7 mouse cellular contexts compared by ENCODE assay signal in genomic region chrX:88115609-88116073, GRCm38 (mm10). TPM values are rescaled to one million over a fixed set of nuclear protein-coding genes. Genes with fewer than 3 reads are reported as not detected.
DNase-seq lines count a peak whose midpoint lies in the region; ATAC-seq and TF ChIP-seq lines count a peak whose summit lies in the region.

Il1rapl1 (minus strand) TSS chrX:88115645.

- H3K27me3 ChIP-seq in lung, postnatal 0 days (replicated peaks; ENCODE audit: insufficient read depth, low read length) = no peaks in the 10 kb centered on the region
- no peaks in the 10 kb centered on the region for H3K27me3 ChIP-seq in embryonic facial prominence, embryonic 11.5 days (ENCODE audit: control insufficient read depth, insufficient read depth, low read length)
- H3K27me3 ChIP-seq in intestine, postnatal 0 days (replicated peaks; ENCODE audit: control insufficient read depth, insufficient read depth, low read length) = no peaks in the 10 kb centered on the region
- no peaks in the 10 kb centered on the region for H3K27me3 ChIP-seq in midbrain, embryonic 13.5 days

- no peaks in the 10 kb centered on the region for H3K4me1 ChIP-seq in lung, postnatal 0 days (ENCODE audit: insufficient read depth, low read depth, low read length)
- no peaks in the 10 kb centered on the region for H3K4me1 ChIP-seq in embryonic facial prominence, embryonic 11.5 days (ENCODE audit: control insufficient read depth, insufficient read depth, low read length)
- no peaks in the 10 kb centered on the region for H3K4me1 ChIP-seq in intestine, postnatal 0 days (replicated peaks; ENCODE audit: control insufficient read depth, insufficient read depth, low read length)
- H3K4me1 ChIP-seq in midbrain, embryonic 13.5 days (replicated peaks) = no peaks in the 10 kb centered on the region

- peak within 1 kb of the TSS; percentile 38 for H3K4me2 ChIP-seq in lung, postnatal 0 days (replicated peaks; ENCODE audit: low read depth, low read length)
- peak within 1 kb of the TSS; percentile 33 for H3K4me2 ChIP-seq in embryonic facial prominence, embryonic 11.5 days (ENCODE audit: low read depth, low read length)
- H3K4me2 ChIP-seq in intestine, postnatal 0 days (replicated peaks; ENCODE audit: low read depth) = peak within 1 kb of the TSS; percentile 55
- peak within 1 kb of the TSS; percentile 52 for H3K4me2 ChIP-seq in midbrain, embryonic 13.5 days (replicated peaks)

- H3K9ac ChIP-seq in lung, postnatal 0 days (replicated peaks; ENCODE audit: low read depth) = no peak within 1 kb of the TSS
- peak within 1 kb of the TSS; percentile 35 for H3K9ac ChIP-seq in embryonic facial prominence, embryonic 11.5 days (replicated peaks; ENCODE audit: low read length)
- no peak within 1 kb of the TSS for H3K9ac ChIP-seq in intestine, postnatal 0 days (ENCODE audit: low read depth, low read length)
- H3K9ac ChIP-seq in midbrain, embryonic 13.5 days (replicated peaks) = peak within 1 kb of the TSS; percentile 52; the same call in 1 of the 2 replicates

- 11% methylated on average over 12 of the region's 12 CpGs for WGBS in lung, postnatal 0 days
- 24% methylated on average over 12 of the region's 12 CpGs for WGBS in embryonic facial prominence, embryonic 11.5 days
- WGBS in intestine, postnatal 0 days = 30% methylated on average over 12 of the region's 12 CpGs
- 26% methylated on average over 12 of the region's 12 CpGs for WGBS in midbrain, embryonic 13.5 days

- no peaks in the 10 kb centered on the region for H3K36me3 ChIP-seq in lung, postnatal 0 days (ENCODE audit: insufficient read depth, low read length)
- H3K36me3 ChIP-seq in embryonic facial prominence, embryonic 11.5 days (replicated peaks; ENCODE audit: control insufficient read depth, insufficient read depth, low read depth, low read length) = no peaks in the 10 kb centered on the region
- no peaks in the 10 kb centered on the region for H3K36me3 ChIP-seq in intestine, postnatal 0 days (ENCODE audit: control insufficient read depth, insufficient read depth)
- no peaks in the 10 kb centered on the region for H3K36me3 ChIP-seq in midbrain, embryonic 13.5 days

- no peak for ATAC-seq in lung, postnatal 0 days
- ATAC-seq in embryonic facial prominence, embryonic 11.5 days (replicated peaks; ENCODE audit: insufficient number of reproducible peaks, low FRiP score, low TSS enrichment, low read depth) = no peak; the same call in 1 of the 2 replicates
- no peak for ATAC-seq in intestine, postnatal 0 days
- ATAC-seq in midbrain, embryonic 13.5 days = peak; percentile 87

- TF ChIP-seq CTCF in lung, postnatal 0 days (IDR thresholded peaks at IDR 0.05) = no peak
- peak; percentile 45 for TF ChIP-seq CTCF in intestine, postnatal 0 days (IDR thresholded peaks at IDR 0.05; ENCODE audit: low read depth)

- peak; percentile 19 for DNase-seq in lung, postnatal 0 days (ENCODE audit: low spot score)
- no peak for DNase-seq in lung, postnatal 10 days
- peak; percentile 39 for DNase-seq in embryonic facial prominence, embryonic 11.5 days (ENCODE audit: low spot score)
- no peak for DNase-seq in thymus, postnatal 14 days
- DNase-seq in gastrocnemius, adult 18-20 months (ENCODE audit: low spot score) = no peak

- H3K4me3 ChIP-seq in lung, postnatal 0 days (ENCODE audit: low read depth, low read length) = peak within 1 kb of the TSS; percentile 24
- H3K4me3 ChIP-seq in embryonic facial prominence, embryonic 11.5 days (ENCODE audit: low read depth, low read length) = peak within 1 kb of the TSS; percentile 31
- peak within 1 kb of the TSS; percentile 29 for H3K4me3 ChIP-seq in intestine, postnatal 0 days (ENCODE audit: low read depth, low read length)
- peak within 1 kb of the TSS; percentile 45 for H3K4me3 ChIP-seq in midbrain, embryonic 13.5 days (replicated peaks)

- no peak within 1 kb of the TSS for H3K27ac ChIP-seq in lung, postnatal 0 days (ENCODE audit: low read length)
- H3K27ac ChIP-seq in embryonic facial prominence, embryonic 11.5 days (replicated peaks; ENCODE audit: low read depth, low read length) = no peak within 1 kb of the TSS
- no peak within 1 kb of the TSS for H3K27ac ChIP-seq in intestine, postnatal 0 days (ENCODE audit: low read depth, low read length)
- peak within 1 kb of the TSS; percentile 56 for H3K27ac ChIP-seq in midbrain, embryonic 13.5 days

- no peaks in the 10 kb centered on the region for H3K9me3 ChIP-seq in lung, postnatal 0 days (ENCODE audit: low read length)
- H3K9me3 ChIP-seq in embryonic facial prominence, embryonic 11.5 days (replicated peaks; ENCODE audit: control insufficient read depth, low read length) = no peaks in the 10 kb centered on the region
- H3K9me3 ChIP-seq in intestine, postnatal 0 days (ENCODE audit: control insufficient read depth) = no peaks in the 10 kb centered on the region
- H3K9me3 ChIP-seq in midbrain, embryonic 13.5 days = no peaks in the 10 kb centered on the region

- TF ChIP-seq EP300 in lung, postnatal 0 days (IDR thresholded peaks at IDR 0.05) = no peak

RNA-seq across cellular contexts. Expression of gene Il1rapl1, which starts in this region (rescaled TPM):
- not detected in 2 replicates for polyA plus RNA-seq in lung, postnatal 0 days (2015; fragmentation: Nextera tagmentation; extraction: Ambion mirVana)
- polyA plus RNA-seq in embryonic facial prominence, embryonic 11.5 days (2014; fragmentation: Nextera tagmentation; extraction: Ambion mirVana) = 0.49 and 0.63 TPM in 2 replicates
- polyA plus RNA-seq in intestine, postnatal 0 days (2015; fragmentation: Nextera tagmentation; extraction: Ambion mirVana) = 0.21 and 0.27 TPM in 2 replicates
- 3.2 and 3.8 TPM in 2 replicates for polyA plus RNA-seq in midbrain, embryonic 13.5 days (2015; fragmentation: Nextera tagmentation; extraction: Ambion mirVana)
- total RNA-seq in gastrocnemius, adult 18-20 months (2021) = under 1 TPM in 1 of 2 experiments, not detected in 1; 0.11 TPM

Comparison
In these comparisons a context has a peak if more than half of its experiments do, and no peak if none do; other contexts are left out.
1. Peak in DNase-seq, H3K4me3 ChIP-seq and H3K4me2 ChIP-seq in lung, postnatal 0 days; RNA of the gene not detected or under 1 TPM.
2. Peak in DNase-seq, H3K4me3 ChIP-seq, H3K9ac ChIP-seq and H3K4me2 ChIP-seq in embryonic facial prominence, embryonic 11.5 days; RNA of the gene not detected or under 1 TPM.